Mouse (Mus musculus): ENCODE results near the gene C330007P06Rik.

DNA sequence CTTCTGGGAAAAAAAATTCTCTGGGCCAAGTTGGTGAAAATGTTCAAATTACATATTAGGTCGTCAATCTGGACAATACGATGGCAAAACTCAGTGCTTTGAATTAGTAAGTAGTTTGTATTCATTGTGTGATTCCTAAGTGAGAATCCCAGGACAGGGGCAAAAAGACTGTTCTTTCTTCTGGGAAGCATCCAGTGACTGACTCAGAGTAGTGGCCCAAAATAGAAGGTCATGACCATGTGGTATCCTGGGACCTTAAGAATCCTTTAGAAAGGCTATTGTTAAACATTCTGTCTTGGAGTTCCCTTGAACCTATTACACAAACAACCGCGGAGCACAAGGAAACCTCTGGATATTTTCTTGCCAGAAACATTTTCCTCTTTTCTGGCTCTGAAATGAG, 47.4 kb upstream of the C330007P06Rik start:
- TF ChIP-seq USF1 (IDR thresholded peaks at IDR 0.05; ENCODE audit: low read depth) (no peak), CTCF (IDR thresholded peaks at IDR 0.05; ENCODE audit: control insufficient read depth, insufficient read depth, insufficient read length) (no peak), FOSL1 (IDR thresholded peaks at IDR 0.05; ENCODE audit: insufficient read depth, low read length, poor library complexity, severe bottlenecking) (no peak)

Data from C2C12 (cell line).